Mouse (Mus musculus): ENCODE results near the gene Stat3.

Gene Stat3

DNA sequence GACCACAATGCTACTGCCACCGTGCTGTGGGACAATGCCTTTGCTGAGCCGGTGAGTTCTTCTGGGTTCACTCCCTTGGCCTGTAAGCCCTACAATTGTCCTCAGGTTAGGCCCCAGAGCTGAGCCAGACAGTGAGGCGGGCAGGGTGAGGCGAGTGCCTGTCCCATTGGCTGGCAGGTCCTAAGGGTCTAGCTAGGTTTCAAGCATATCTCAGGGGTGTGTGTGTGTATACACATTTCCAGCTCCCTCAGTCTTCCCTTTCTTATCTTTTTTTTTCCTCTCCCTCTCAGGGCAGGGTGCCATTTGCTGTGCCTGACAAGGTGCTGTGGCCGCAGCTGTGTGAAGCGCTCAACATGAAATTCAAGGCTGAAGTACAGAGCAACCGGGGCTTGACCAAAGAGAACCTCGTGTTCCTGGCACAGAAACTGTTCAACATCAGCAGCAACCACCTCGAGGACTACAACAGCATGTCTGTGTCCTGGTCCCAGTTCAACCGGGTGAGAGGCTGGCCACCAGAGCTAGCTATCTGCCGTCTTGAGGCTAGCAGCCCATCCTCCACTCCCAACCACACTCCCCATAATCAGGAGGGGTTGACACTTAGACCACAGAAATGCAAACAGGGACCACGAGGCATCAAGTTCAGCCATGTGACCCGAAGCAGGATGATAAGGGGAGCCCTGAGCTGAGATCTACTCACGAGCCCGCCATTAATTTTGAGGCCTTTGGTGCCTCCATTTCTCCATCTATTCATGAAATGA is 59.8 kb downstream of the Stat3 start:
- Histone ChIP-seq H3K27me3 (ENCODE audit: control insufficient read depth, insufficient read depth, low read length, poor library complexity, severe bottlenecking) (no peaks in the 10 kb centered on the region), H3K36me3 (ENCODE audit: control insufficient read depth, insufficient read depth, low read length, poor library complexity, severe bottlenecking) (peaks cover 16% of the 10 kb centered on the region; the same call in 1 of the 2 replicates)
- no peak for DNase-seq (ENCODE audit: low read depth, low spot score)

DNA sequence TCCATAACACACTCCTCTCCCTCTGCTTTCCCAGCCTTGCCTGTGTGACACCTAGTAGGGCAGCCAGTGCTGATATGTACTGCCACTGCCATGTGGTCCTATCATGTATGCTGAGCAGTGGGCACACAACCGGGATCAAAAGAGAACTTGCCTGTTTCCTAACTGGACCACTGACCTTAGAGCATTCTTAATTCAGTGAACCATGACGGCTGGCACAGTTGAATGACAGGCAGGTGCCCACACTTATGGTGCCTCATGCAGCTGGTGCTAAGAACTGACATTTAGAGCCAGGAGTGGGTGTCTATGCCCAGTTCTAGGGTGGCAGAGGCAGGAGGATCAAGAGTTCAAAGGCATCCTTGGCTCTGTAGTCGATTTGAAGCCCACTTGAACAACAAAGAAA is 63.6 kb downstream of the Stat3 start:
- no peak for DNase-seq (ENCODE audit: low read depth, low spot score)
- H3K36me3 ChIP-seq (ENCODE audit: control insufficient read depth, insufficient read depth, low read length, poor library complexity, severe bottlenecking), result peaks cover 19% of the 10 kb centered on the region; the same call in 1 of the 2 replicates
- H3K27me3 ChIP-seq (ENCODE audit: control insufficient read depth, insufficient read depth, low read length, poor library complexity, severe bottlenecking), result no peaks in the 10 kb centered on the region

DNA sequence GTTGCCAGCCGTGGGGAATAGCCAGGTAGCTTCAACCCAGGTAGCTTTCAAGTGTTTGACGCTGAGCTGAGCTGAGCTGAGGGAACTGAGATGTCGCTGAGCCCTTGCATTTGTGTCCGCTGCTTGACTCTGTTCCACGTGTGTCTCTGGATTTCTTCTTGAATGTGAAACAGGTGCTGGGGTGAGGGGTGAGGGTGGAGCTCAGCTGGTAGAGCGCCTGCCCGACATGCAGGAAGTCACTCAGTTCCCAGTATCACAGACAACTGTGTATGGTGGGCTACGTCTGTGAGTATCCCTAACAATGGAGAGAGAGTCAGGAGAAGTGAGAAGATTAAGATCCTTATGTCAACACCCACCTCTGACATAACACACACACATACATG is 68.4 kb downstream of the Stat3 start:
- H3K27me3 ChIP-seq (ENCODE audit: control insufficient read depth, insufficient read depth, low read length, poor library complexity, severe bottlenecking), result no peaks in the 10 kb centered on the region
- no peak for DNase-seq (ENCODE audit: low read depth, low spot score)
- H3K36me3 ChIP-seq (ENCODE audit: control insufficient read depth, insufficient read depth, low read length, poor library complexity, severe bottlenecking), result peaks cover 11% of the 10 kb centered on the region; the same call in 1 of the 2 replicates

DNA sequence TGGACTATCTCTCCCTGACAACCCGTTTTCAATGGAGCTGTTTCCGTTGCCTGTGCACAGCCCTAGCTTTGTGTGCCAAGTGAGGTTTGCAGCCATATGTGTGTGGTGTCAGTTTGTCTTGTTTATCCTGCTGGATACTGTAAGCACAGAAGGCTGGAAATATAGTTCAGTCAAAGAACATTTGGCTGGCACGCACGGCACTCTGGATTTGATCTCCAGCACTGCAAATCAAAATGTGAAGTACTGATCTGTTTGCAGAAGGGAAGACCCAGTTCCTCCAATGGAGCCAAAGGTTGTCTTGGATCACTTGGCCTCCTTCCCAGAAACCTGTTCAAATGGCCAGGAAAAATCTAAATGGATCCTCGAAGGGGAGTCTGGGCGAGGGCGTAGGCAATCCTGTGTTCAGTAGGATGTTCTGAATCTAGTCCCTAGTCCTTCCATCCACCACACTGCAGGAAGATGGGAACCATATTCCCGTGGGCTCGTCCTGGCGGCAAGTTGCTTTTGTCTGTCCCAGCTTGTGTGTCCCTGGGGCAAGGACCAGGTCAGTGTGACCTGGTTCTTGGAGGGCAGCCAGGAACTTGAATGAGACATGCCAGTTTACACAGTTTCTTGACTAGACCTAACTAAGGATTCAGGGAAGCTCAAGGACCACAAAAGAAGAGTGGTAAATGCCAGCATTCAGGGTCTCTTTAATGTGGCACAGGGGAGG is 68.9 kb downstream of the Stat3 start:
- no peaks in the 10 kb centered on the region for H3K27me3 ChIP-seq (ENCODE audit: control insufficient read depth, insufficient read depth, low read length, poor library complexity, severe bottlenecking)
- no peak for DNase-seq (ENCODE audit: low read depth, low spot score)
- peaks cover 11% of the 10 kb centered on the region; the same call in 1 of the 2 replicates for H3K36me3 ChIP-seq (ENCODE audit: control insufficient read depth, insufficient read depth, low read length, poor library complexity, severe bottlenecking)

DNA sequence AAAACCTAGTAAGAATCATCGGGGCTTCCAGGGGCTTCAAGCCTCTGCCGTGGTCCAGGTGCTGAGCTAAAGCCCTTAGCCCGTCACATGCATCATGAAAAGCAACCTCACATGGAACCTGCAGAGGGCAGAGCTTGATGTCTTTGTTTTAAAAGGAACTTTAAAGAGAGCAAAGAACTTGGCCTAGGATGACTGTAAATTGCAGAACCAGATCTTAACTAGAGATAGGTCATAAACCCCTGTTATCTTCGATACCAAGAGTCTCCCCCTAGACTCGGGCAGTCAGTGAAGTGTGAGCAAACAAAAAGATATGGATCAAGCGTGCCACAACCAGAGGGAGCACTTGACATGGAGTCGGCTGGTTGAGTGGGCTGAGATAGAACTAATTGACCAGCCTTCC is 73.7 kb downstream of the Stat3 start:
- Histone ChIP-seq H3K27me3 (ENCODE audit: control insufficient read depth, insufficient read depth, low read length, poor library complexity, severe bottlenecking) (no peaks in the 10 kb centered on the region), H3K36me3 (ENCODE audit: control insufficient read depth, insufficient read depth, low read length, poor library complexity, severe bottlenecking) (peaks cover 8% of the 10 kb centered on the region; the same call in 1 of the 2 replicates)
- DNase-seq (ENCODE audit: low read depth, low spot score), result no peak

DNA sequence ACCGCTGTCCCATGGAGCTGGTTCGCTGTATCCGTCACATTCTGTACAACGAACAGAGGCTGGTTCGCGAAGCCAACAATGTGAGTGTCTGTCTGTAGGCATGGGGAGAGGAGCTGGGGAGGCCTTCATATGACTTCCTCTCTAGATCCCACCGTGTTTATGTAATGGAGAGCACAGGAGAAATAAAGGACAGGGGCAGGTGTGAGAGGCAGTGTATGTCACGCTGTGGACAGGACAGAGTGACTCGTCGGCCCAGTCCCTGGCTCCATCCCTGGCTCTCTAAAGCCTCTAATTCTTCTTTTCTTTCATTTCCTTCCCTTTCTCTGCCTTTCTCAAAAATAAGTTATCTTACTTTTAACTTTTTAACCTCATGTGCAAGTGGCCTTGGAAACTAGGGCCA is 76.2 kb downstream of the Stat3 start:
- peaks cover 3% of the 10 kb centered on the region; the same call in 1 of the 2 replicates for H3K36me3 ChIP-seq (ENCODE audit: control insufficient read depth, insufficient read depth, low read length, poor library complexity, severe bottlenecking)
- H3K27me3 ChIP-seq (ENCODE audit: control insufficient read depth, insufficient read depth, low read length, poor library complexity, severe bottlenecking), result no peaks in the 10 kb centered on the region
- DNase-seq (ENCODE audit: low read depth, low spot score), result no peak

DNA sequence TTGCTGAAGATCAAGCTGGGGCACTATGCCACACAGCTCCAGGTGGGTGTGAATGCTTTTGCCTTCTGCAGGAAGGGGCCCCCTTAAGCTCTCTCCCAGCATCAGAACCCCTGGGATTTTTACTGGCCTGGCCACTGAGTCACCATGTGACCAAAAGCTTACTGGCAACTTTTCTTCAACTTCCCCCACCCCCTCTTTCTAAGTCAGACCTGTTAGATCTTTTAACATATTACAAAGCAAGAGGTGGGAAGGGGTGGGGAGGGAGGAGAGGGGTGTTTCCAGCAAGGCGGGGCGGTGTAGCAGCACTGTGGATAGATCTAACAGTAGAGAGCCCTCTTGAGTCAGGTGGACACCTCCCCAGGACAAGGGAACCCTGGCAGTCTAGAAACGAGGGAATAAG is 77.5 kb downstream of the Stat3 start:
- no peaks in the 10 kb centered on the region for H3K27me3 ChIP-seq (ENCODE audit: control insufficient read depth, insufficient read depth, low read length, poor library complexity, severe bottlenecking)
- H3K36me3 ChIP-seq (ENCODE audit: control insufficient read depth, insufficient read depth, low read length, poor library complexity, severe bottlenecking), result peaks cover 1% of the 10 kb centered on the region; the same call in 1 of the 2 replicates
- no peak for DNase-seq (ENCODE audit: low read depth, low spot score)

DNA sequence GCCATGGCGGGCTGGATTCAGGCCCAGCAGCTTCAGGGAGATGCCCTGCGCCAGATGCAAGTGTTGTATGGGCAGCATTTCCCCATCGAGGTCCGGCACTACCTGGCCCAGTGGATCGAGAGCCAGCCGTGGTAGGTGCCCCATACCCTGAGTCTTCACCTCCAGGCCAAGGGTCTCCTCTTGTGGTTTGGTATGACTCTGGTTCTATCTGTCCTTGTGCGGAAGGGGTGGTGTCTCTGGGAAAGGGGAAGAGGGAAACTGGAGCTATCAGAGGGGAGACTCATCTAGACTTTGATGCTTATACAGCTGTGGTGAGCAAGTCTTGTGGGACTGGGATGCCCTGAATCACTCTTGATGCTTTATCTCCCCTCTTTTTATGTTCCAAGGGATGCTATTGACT is 78.0 kb downstream of the Stat3 start:
- no peak for DNase-seq (ENCODE audit: low read depth, low spot score)
- Histone ChIP-seq H3K27me3 (ENCODE audit: control insufficient read depth, insufficient read depth, low read length, poor library complexity, severe bottlenecking) (no peaks in the 10 kb centered on the region), H3K36me3 (ENCODE audit: control insufficient read depth, insufficient read depth, low read length, poor library complexity, severe bottlenecking) (no peaks in the 10 kb centered on the region; the same call in 1 of the 2 replicates)

DNA sequence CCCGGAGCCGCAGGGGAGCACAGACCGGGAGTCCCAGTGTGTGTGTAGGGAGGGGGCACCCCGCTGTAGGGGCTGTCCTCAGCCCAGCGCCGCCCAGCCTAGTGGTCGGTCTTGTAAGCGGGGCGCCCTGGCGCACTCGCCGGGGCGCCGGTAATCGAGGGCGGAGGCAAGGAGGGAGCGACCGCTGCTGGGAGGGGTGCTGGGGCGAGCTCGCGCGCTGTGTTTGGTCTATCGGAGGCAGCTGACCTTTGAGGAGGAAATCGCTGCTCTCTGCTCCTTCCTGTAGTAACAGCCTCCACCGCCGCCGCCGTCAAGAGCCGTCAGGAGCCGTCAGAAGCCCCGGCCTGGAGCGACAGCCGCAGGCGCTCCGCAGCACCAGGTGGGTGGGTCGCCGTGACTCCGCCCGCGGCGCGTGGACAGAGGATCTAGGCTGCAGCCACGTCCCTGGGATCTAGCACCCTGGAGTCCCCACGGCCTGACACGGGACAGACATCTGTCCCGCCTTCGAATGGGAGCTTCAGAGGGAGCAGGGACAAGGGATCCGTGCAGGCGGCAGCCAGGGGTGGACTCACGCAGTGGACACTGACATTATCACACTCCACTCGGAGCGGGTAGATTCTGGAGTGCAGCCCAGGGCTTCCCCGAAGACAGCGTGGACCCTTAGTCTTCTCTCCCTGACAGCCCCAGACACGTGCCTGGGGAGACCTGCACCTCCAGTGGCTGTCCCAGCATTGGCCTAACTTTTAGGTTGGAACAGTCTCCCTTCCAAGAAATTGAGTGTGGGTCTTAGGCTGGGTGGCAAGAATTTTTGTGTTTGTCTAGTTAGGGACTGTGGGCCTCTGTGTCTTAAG is 78.9 kb downstream of the Stat3 start:
- DNase-seq (ENCODE audit: low read depth, low spot score), result peak; percentile 93
- Histone ChIP-seq H3K27me3 (ENCODE audit: control insufficient read depth, insufficient read depth, low read length, poor library complexity, severe bottlenecking) (no peaks in the 10 kb centered on the region), H3K36me3 (ENCODE audit: control insufficient read depth, insufficient read depth, low read length, poor library complexity, severe bottlenecking) (no peaks in the 10 kb centered on the region; the same call in 1 of the 2 replicates)

DNA sequence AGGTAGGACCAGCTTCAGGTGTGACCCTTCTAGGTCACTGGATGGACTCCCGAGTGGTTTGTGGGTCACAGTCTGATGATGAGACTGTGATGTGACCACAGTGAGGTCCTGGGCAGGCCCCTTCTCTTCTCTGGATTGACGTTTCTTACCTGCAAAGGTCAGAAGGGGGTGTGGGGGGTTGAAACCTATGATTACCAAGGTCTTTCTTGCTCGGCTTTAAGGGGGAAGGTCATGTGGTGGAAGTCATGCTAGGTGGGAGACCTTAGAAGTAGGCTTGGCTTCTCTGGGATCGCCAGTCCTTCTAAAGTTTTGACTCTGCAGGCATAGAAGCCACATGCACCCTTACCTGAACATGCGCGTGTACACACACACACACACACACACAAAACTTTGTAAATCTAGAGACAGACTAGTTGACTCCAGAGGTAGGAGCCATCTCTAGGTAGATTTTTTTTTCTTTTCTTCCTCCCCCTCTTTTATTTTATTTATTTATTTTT is 79.7 kb downstream of the Stat3 start:
- DNase-seq (ENCODE audit: low read depth, low spot score), result peak; percentile 27
- H3K36me3 ChIP-seq (ENCODE audit: control insufficient read depth, insufficient read depth, low read length, poor library complexity, severe bottlenecking), result no peaks in the 10 kb centered on the region
- no peaks in the 10 kb centered on the region for H3K27me3 ChIP-seq (ENCODE audit: control insufficient read depth, insufficient read depth, low read length, poor library complexity, severe bottlenecking)

DNA sequence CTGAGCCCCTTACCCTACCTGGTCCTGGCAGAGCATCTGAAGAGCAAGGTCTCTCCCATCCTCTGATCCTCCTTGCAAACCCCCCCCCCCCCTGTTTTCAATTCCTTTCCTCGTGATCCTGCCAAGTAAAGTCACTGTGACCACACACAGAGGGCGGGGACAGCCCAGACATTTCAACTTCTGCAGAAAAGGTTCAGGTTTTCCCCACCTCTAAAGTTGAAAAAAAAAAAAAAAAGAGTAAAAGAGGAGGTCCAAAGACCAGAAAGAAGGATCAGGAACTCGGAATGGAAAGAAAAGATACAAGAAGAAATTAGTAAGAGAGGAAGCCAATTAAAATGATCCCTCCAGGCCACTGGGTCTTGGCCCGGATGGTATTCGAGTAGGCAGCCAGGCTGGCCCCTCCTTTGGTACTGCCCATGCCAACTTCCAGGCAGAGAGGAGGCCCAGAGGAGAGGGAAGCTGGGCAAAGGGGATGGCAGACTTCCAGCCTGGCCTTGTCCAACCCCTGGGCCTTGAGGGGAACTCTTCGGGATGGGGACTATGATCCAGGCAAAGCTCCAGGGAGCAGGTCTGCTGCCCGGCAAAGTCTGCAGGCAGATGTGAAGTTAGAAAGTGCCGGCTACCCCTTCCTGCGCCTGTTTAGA is 80.3 kb downstream of the Stat3 start, which contains the start of gene Stat5a:
Gene Stat5a, plus strand, starts transcription at position 417 of the 644 bp plus-strand sequence.
- Histone ChIP-seq H3K27me3 (ENCODE audit: control insufficient read depth, insufficient read depth, low read length, poor library complexity, severe bottlenecking) (no peaks in the 10 kb centered on the region), H3K36me3 (ENCODE audit: control insufficient read depth, insufficient read depth, low read length, poor library complexity, severe bottlenecking) (no peaks in the 10 kb centered on the region)
- no peak for DNase-seq (ENCODE audit: low read depth, low spot score)

DNA sequence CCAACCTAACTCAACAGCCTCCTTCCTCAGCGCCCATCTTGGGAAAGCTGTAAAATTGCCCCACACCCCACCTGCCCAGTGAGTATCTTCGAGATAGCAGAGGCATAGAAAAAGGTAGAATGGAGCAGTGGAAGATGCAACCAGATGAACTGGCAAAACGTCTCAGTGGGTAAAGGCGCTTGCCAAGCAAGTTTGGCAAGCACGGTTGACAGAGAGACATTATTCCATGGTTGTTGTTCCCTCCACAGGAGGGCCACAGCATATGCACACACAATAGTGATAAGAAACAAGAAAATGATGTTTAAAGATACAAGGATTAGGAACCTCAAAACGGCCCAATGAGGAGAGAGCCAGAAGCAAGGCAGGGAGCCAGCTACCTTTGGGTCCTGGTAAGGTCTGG is 81.4 kb downstream of the Stat3 start:
- Histone ChIP-seq H3K27me3 (ENCODE audit: control insufficient read depth, insufficient read depth, low read length, poor library complexity, severe bottlenecking) (no peaks in the 10 kb centered on the region), H3K36me3 (ENCODE audit: control insufficient read depth, insufficient read depth, low read length, poor library complexity, severe bottlenecking) (no peaks in the 10 kb centered on the region)
- DNase-seq (ENCODE audit: low read depth, low spot score), result no peak

DNA sequence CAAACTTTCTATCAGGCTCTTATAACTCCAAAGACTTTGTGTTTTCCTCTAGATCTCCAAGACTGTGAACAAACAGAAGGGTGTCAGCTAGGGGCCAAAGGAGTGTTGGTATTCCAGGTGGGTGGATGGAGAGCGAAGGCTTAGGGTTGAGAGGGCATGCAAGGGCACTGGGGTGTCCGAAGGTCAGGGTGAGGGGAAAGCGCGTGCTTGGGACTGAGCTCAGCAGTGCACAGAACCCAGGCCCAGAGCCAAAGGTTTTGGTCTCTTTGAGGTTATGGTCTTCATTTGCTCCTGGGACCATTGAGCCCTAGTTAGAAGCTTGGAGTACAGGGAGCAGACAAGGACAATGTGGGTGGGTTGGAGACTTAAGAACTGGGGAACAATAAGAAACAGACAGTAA is 84.2 kb downstream of the Stat3 start:
- Histone ChIP-seq H3K27me3 (ENCODE audit: control insufficient read depth, insufficient read depth, low read length, poor library complexity, severe bottlenecking) (no peaks in the 10 kb centered on the region), H3K36me3 (ENCODE audit: control insufficient read depth, insufficient read depth, low read length, poor library complexity, severe bottlenecking) (no peaks in the 10 kb centered on the region)
- DNase-seq (ENCODE audit: low read depth, low spot score), result no peak

DNA sequence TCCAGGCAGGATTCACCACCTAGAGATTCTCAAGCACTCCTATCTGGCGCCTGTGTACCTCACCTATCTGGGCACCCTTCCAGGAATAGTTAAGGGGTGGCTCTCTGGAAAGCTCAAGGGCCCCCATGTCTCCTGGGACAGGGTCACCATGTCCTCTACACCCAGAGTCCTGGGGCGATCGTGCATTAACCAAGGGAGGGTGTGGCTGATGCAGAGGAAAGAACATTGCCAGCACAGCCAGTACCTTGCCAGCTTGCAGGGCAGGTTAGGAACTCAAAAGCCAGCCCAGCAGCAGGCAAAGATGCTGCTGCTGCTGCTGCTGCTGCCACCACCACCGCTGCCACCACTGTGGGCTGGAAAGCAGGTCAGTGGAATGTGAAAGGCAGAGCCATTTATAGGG is 85.1 kb downstream of the Stat3 start:
- DNase-seq (ENCODE audit: low read depth, low spot score), result no peak
- no peaks in the 10 kb centered on the region for H3K36me3 ChIP-seq (ENCODE audit: control insufficient read depth, insufficient read depth, low read length, poor library complexity, severe bottlenecking)
- H3K27me3 ChIP-seq (ENCODE audit: control insufficient read depth, insufficient read depth, low read length, poor library complexity, severe bottlenecking), result no peaks in the 10 kb centered on the region

All from splenic B cell, adult 2 months (primary cell).